Mouse (Mus musculus) neutrophil, adult 59 days (primary cell): ENCODE data around the gene Zfand6. TPM values are rescaled to one million over a fixed set of nuclear protein-coding genes. Genes with fewer than 3 reads are reported as not detected.

Experiments
- total RNA-seq, 2 experiments: library from RNA; stranded (reverse); gene quantifications; 1 replicate in 1 of 2; 2 replicates in 1 of 2; pipeline ENCODE4 v1.2.4; 2023

Gene Zfand6
- total RNA-seq: 10 to 100 TPM; 86.1 to 87.9 TPM

GRCm38 (mm10) chr7:84689251-84690100 lies at the start of gene Zfand6:
Gene Zfand6, minus strand, starts transcription at chr7:84689959.

DNA sequence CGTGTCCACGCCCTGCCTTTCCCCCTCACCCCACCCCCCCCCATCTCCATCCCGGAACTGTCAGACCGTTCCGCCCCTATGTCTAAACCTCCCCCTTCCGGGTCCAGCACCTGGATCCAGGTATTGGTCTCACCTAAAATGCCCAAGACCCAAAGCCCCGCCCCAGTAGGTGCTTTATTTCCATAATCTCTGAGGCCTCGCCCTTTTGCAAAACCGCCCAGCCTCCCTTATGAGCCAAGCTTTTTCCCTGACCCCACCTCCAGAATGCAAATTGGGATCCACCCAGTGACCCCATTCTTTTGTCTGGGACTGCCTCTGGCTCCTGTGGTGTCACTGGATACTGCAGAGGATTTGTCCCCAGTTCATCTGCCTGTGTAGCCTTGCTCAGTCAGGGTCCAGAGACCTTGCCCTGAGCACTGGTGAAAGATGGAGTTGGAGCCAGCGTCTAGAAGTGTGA lies 83.4 kb downstream of the Zfand6 start, which contains the start of gene Fah:
TSS of gene Fah (minus strand) at position 430 of the 457 bp plus-strand sequence.

Other genes starting within 250 kb of the Zfand6 start
- gene Gm2115, start 161.0 kb downstream of the Zfand6 start, total RNA-seq: not detected
- 1 to 10 TPM; 2.4 to 2.6 TPM for gene Fah, start 83.2 kb downstream of the Zfand6 start, total RNA-seq
- gene Olfr291, start 163.6 kb upstream of the Zfand6 start, total RNA-seq: not detected